Mouse (Mus musculus): ENCODE results near the gene Selp. TPM values are rescaled to one million over a fixed set of nuclear protein-coding genes. Genes with fewer than 3 reads are reported as not detected.

Selp gene
- polyA plus RNA-seq, 1 experiment from 2014 or later: not detected

DNA sequence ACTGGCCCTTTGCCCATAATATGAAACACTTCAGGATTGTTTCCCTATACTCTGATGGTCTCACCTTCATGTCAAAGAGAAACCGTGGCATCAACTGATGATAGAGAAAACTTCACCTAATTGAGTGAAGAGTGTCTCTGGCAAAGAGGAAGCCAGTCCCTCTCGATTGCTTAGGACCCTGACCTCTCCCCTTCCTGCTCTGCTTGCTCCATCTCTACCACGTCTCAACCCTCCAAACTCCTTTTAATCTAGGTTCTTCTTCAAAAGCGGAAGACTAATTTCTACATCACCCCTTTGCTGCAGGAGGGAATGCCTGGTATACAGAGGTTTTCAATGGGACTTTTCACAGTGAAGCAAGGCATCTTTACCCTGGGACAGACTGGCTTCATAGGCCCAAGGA lies 58.1 kb downstream of the Selp start:
- H3K27ac ChIP-seq (ENCODE audit: low read length): no peak overlapping the region
- no peaks in the 10 kb centered on the region for H3K9me3 ChIP-seq (ENCODE audit: control insufficient read depth, low read depth, low read length)
- H3K4me1 ChIP-seq (ENCODE audit: control insufficient read depth, insufficient read depth, low read length): no peaks in the 10 kb centered on the region
- no peaks in the 10 kb centered on the region for H3K36me3 ChIP-seq (ENCODE audit: control insufficient read depth, insufficient read depth, low read length)
- H3K4me3 ChIP-seq (ENCODE audit: low read depth, low read length): no peak overlapping the region
- WGBS: 75% methylated on average over 4 of the region's 4 CpGs
- ATAC-seq (ENCODE audit: insufficient number of reproducible peaks, insufficient read depth, low FRiP score, low read depth): no peak
- H3K27me3 ChIP-seq (ENCODE audit: control insufficient read depth, insufficient read depth, low read length): no peaks in the 10 kb centered on the region
- H3K4me2 ChIP-seq (replicated peaks; ENCODE audit: low read depth, low read length): no peak overlapping the region
- no peak overlapping the region for H3K9ac ChIP-seq (replicated peaks; ENCODE audit: low read depth, low read length)

GRCm38 (mm10) chr1:164176856-164177255 lies 61.8 kb downstream of the Selp start:
- no peak overlapping the region for H3K9ac ChIP-seq (replicated peaks; ENCODE audit: low read depth, low read length)
- H3K4me3 ChIP-seq (ENCODE audit: low read depth, low read length): no peak overlapping the region
- H3K4me1 ChIP-seq (ENCODE audit: control insufficient read depth, insufficient read depth, low read length): no peaks in the 10 kb centered on the region
- ATAC-seq (ENCODE audit: insufficient number of reproducible peaks, insufficient read depth, low FRiP score, low read depth): no peak
- H3K4me2 ChIP-seq (replicated peaks; ENCODE audit: low read depth, low read length): no peak overlapping the region
- no peaks in the 10 kb centered on the region for H3K9me3 ChIP-seq (ENCODE audit: control insufficient read depth, low read depth, low read length)
- H3K27ac ChIP-seq (ENCODE audit: low read length): no peak overlapping the region
- no peaks in the 10 kb centered on the region for H3K27me3 ChIP-seq (ENCODE audit: control insufficient read depth, insufficient read depth, low read length)
- H3K36me3 ChIP-seq (ENCODE audit: control insufficient read depth, insufficient read depth, low read length): no peaks in the 10 kb centered on the region

- Histone ChIP-seq H3K36me3 (ENCODE audit: control insufficient read depth, insufficient read depth, low read length) (no peaks in the 10 kb centered on the region), H3K4me3 (ENCODE audit: low read depth, low read length) (no peak overlapping the region), H3K27ac (ENCODE audit: low read length) (no peak overlapping the region), H3K4me1 (ENCODE audit: control insufficient read depth, insufficient read depth, low read length) (no peaks in the 10 kb centered on the region), H3K4me2 (replicated peaks; ENCODE audit: low read depth, low read length) (no peak overlapping the region), H3K27me3 (ENCODE audit: control insufficient read depth, insufficient read depth, low read length) (no peaks in the 10 kb centered on the region), H3K9me3 (ENCODE audit: control insufficient read depth, low read depth, low read length) (no peaks in the 10 kb centered on the region), H3K9ac (replicated peaks; ENCODE audit: low read depth, low read length) (no peak overlapping the region)
- no peak for ATAC-seq (ENCODE audit: insufficient number of reproducible peaks, insufficient read depth, low FRiP score, low read depth)
- WGBS: 72% methylated on average over 6 of the region's 6 CpGs
These were observed 63.4 kb downstream of the Selp start for GRCm38 (mm10) chr1:164178429-164178828.

DNA sequence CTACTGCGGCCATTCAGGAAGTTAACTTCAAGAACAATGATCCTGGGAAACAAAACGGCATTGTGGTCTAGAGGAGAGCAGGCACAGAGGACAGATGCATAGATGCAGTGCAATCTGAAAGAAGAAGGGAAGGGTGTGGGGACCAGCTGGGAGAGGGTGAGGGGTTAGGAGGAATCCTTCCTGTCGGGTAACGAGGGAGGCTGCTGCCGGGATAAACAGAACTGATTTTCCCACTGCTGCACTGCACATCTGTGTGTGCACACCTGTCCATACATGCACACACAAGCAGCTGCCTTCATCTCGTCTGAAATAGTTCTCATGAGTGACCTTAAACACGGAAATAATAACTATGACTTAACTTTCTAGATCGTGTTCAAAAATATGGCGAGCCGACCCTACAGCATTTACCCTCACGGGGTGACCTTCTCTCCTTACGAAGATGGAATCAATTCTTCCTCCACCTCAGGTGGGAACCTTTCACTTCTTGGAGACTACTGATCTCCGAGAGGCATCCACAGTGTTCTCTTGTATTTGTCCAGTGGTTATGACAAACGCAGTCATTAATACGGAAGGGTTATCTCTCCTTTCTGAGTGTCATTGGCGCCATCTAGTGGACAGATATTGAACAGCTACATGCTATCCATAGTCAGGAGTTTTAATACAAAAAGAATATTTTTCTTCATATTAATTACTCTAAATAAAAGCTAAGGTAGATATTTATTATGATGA lies 69.2 kb downstream of the Selp start:
- no peak overlapping the region for H3K27ac ChIP-seq (ENCODE audit: low read length)
- no peaks in the 10 kb centered on the region for H3K27me3 ChIP-seq (ENCODE audit: control insufficient read depth, insufficient read depth, low read length)
- no peaks in the 10 kb centered on the region for H3K4me1 ChIP-seq (ENCODE audit: control insufficient read depth, insufficient read depth, low read length)
- no peak overlapping the region for H3K9ac ChIP-seq (replicated peaks; ENCODE audit: low read depth, low read length)
- ATAC-seq (ENCODE audit: insufficient number of reproducible peaks, insufficient read depth, low FRiP score, low read depth): peak; percentile 46; the same call in 1 of the 2 replicates
- no peaks in the 10 kb centered on the region for H3K9me3 ChIP-seq (ENCODE audit: control insufficient read depth, low read depth, low read length)
- H3K36me3 ChIP-seq (ENCODE audit: control insufficient read depth, insufficient read depth, low read length): no peaks in the 10 kb centered on the region
- WGBS: 43% methylated on average over 16 of the region's 16 CpGs
- H3K4me2 ChIP-seq (replicated peaks; ENCODE audit: low read depth, low read length): peak overlapping the region; percentile 17
- H3K4me3 ChIP-seq (ENCODE audit: low read depth, low read length): 0 out of 2 replicates have a peak overlapping the region, but pooled peaks have one; percentile 1

- Histone ChIP-seq H3K27ac (ENCODE audit: low read length) (no peak overlapping the region), H3K4me1 (ENCODE audit: control insufficient read depth, insufficient read depth, low read length) (no peaks in the 10 kb centered on the region), H3K36me3 (ENCODE audit: control insufficient read depth, insufficient read depth, low read length) (no peaks in the 10 kb centered on the region), H3K4me3 (ENCODE audit: low read depth, low read length) (no peak overlapping the region), H3K27me3 (ENCODE audit: control insufficient read depth, insufficient read depth, low read length) (no peaks in the 10 kb centered on the region), H3K4me2 (replicated peaks; ENCODE audit: low read depth, low read length) (no peak overlapping the region), H3K9me3 (ENCODE audit: control insufficient read depth, low read depth, low read length) (no peaks in the 10 kb centered on the region), H3K9ac (replicated peaks; ENCODE audit: low read depth, low read length) (no peak overlapping the region)
- WGBS: 42% methylated on average over 8 of the region's 8 CpGs
- ATAC-seq (ENCODE audit: insufficient number of reproducible peaks, insufficient read depth, low FRiP score, low read depth): no peak
These were observed 69.8 kb downstream of the Selp start for GRCm38 (mm10) chr1:164184871-164185223.

DNA sequence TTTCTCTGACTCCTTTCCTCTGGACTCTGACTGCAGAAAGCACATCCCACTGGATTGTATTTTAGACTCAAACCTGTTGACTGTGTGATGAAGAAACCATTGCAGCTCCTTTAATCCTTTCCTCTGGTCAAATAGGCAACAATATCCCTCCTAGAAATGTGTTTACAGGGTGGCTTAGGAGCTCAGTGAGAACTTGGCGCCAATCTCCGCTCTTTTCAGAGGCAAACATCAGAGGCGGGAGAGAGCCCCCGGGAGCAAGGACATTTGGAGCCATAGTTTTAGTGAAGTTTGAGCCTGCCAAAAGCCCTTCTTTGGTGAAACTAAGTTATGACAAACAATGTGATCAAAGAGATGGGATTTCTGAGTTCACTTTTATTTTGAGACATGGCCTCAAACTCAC lies 70.3 kb downstream of the Selp start:
- Histone ChIP-seq H3K36me3 (ENCODE audit: control insufficient read depth, insufficient read depth, low read length) (no peaks in the 10 kb centered on the region), H3K9me3 (ENCODE audit: control insufficient read depth, low read depth, low read length) (no peaks in the 10 kb centered on the region), H3K27ac (ENCODE audit: low read length) (no peak overlapping the region), H3K27me3 (ENCODE audit: control insufficient read depth, insufficient read depth, low read length) (no peaks in the 10 kb centered on the region), H3K4me1 (ENCODE audit: control insufficient read depth, insufficient read depth, low read length) (no peaks in the 10 kb centered on the region), H3K9ac (replicated peaks; ENCODE audit: low read depth, low read length) (no peak overlapping the region), H3K4me2 (replicated peaks; ENCODE audit: low read depth, low read length) (no peak overlapping the region), H3K4me3 (ENCODE audit: low read depth, low read length) (no peak overlapping the region)
- ATAC-seq (ENCODE audit: insufficient number of reproducible peaks, insufficient read depth, low FRiP score, low read depth): no peak
- WGBS: 45% methylated on average over 4 of the region's 4 CpGs

DNA sequence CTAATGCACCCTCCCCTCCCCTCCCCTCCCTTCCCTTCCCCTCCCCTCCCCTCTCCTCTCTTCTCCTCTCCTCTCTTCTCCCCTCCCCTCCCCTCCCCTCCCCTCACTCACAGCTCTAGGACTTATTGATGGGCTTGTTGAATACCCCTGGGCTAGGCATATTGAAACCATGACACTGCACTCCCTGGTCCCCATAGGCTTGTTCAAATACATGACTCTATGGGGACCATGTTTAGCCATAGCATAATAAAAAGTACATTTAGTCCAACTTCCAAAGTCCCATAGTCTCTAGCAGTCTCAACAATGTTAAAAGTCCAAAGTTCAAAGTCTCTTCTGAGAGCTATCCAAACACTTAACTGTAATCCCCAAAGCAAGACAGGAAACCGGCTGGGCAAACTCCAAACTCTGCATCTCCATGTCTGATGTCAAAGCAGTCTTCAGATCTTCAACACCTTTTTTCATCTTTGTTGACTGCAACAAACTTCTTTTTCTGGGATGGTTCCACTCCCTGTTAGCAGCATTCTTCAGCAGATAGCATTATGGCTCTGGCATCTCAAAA lies 72.0 kb downstream of the Selp start:
- H3K36me3 ChIP-seq (ENCODE audit: control insufficient read depth, insufficient read depth, low read length): no peaks in the 10 kb centered on the region
- H3K27me3 ChIP-seq (ENCODE audit: control insufficient read depth, insufficient read depth, low read length): no peaks in the 10 kb centered on the region
- no peak for ATAC-seq (ENCODE audit: insufficient number of reproducible peaks, insufficient read depth, low FRiP score, low read depth)
- no peaks in the 10 kb centered on the region for H3K9me3 ChIP-seq (ENCODE audit: control insufficient read depth, low read depth, low read length)
- H3K27ac ChIP-seq (ENCODE audit: low read length): no peak overlapping the region
- H3K9ac ChIP-seq (replicated peaks; ENCODE audit: low read depth, low read length): no peak overlapping the region
- H3K4me3 ChIP-seq (ENCODE audit: low read depth, low read length): no peak overlapping the region
- no peak overlapping the region for H3K4me2 ChIP-seq (replicated peaks; ENCODE audit: low read depth, low read length)
- 69% methylated on average over 1 of the region's 1 CpGs for WGBS
- no peaks in the 10 kb centered on the region for H3K4me1 ChIP-seq (ENCODE audit: control insufficient read depth, insufficient read depth, low read length)

- Histone ChIP-seq H3K9ac (replicated peaks; ENCODE audit: low read depth, low read length) (no peak overlapping the region), H3K36me3 (ENCODE audit: control insufficient read depth, insufficient read depth, low read length) (no peaks in the 10 kb centered on the region), H3K27ac (ENCODE audit: low read length) (no peak overlapping the region), H3K4me1 (ENCODE audit: control insufficient read depth, insufficient read depth, low read length) (no peaks in the 10 kb centered on the region), H3K9me3 (ENCODE audit: control insufficient read depth, low read depth, low read length) (no peaks in the 10 kb centered on the region), H3K4me2 (replicated peaks; ENCODE audit: low read depth, low read length) (no peak overlapping the region), H3K27me3 (ENCODE audit: control insufficient read depth, insufficient read depth, low read length) (no peaks in the 10 kb centered on the region), H3K4me3 (ENCODE audit: low read depth, low read length) (no peak overlapping the region)
- no peak for ATAC-seq (ENCODE audit: insufficient number of reproducible peaks, insufficient read depth, low FRiP score, low read depth)
- 77% methylated on average over 4 of the region's 4 CpGs for WGBS
These were observed 84.5 kb downstream of the Selp start for GRCm38 (mm10) chr1:164199551-164199950.

All from stomach, embryonic 14.5 days (tissue).